ENCODE assay signal across 1 mouse cellular context in the genomic region with DNA sequence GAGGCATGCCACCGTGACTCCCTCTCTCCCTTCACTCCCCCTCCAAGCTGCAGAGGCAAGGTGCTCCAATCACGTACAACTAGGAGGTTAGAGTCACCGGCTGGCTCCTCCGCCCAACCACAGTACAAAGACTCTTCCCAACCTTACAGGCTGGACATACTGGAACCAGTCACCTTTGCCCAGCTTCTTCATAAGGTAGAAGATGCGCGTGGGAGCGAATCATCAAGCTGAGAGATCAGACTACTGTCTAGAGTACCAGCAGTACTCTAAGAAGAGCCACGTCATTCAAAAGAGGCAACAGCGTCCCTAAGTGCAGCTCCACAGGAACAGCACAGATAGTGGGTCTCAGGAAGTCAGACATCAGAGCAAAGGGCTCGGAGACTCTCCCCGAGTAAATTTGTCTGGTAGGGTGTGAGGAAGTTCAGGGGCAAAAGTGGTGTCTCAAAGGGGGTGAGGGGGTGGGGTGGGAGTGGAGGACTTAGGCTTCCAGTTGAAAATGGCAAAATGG.
TF ChIP-seq lines count a peak whose summit lies in the region.

No protein-coding gene starts in this region.

TF ChIP-seq in myocyte, 11 proteins besides CTCF, POLR2A, EP300 and RAD21:
- no peak for TF ChIP-seq TCF12 (IDR thresholded peaks at IDR 0.05; ENCODE audit: insufficient read depth, poor library complexity, severe bottlenecking)
- no peak for TF ChIP-seq E2F4 (IDR thresholded peaks at IDR 0.05; ENCODE audit: insufficient read depth)
- no peak for TF ChIP-seq MYOG (IDR thresholded peaks at IDR 0.05; ENCODE audit: control insufficient read depth in 1 of 3, insufficient read depth in 1 of 3, insufficient read length in 2 of 3, low read depth in 2 of 3)
- TF ChIP-seq POLR2AphosphoS2 (IDR thresholded peaks at IDR 0.05; ENCODE audit: insufficient read length, low read depth): no peak
- TF ChIP-seq SRF (IDR thresholded peaks at IDR 0.05; ENCODE audit: control insufficient read depth, insufficient read length, low read depth): no peak
- no peak for TF ChIP-seq REST (IDR thresholded peaks at IDR 0.05; ENCODE audit: insufficient read depth, insufficient read length)
- TF ChIP-seq MYOD1 (IDR thresholded peaks at IDR 0.05; ENCODE audit: control insufficient read depth in 1 of 3, insufficient read length in 2 of 3, low read depth in 2 of 3): no peak
- TF ChIP-seq CEBPB (IDR thresholded peaks at IDR 0.05; ENCODE audit: insufficient read depth, poor library complexity, severe bottlenecking): no peak
